Comparison of ENCODE assay signal across 19 mouse cellular contexts in the genomic region with DNA sequence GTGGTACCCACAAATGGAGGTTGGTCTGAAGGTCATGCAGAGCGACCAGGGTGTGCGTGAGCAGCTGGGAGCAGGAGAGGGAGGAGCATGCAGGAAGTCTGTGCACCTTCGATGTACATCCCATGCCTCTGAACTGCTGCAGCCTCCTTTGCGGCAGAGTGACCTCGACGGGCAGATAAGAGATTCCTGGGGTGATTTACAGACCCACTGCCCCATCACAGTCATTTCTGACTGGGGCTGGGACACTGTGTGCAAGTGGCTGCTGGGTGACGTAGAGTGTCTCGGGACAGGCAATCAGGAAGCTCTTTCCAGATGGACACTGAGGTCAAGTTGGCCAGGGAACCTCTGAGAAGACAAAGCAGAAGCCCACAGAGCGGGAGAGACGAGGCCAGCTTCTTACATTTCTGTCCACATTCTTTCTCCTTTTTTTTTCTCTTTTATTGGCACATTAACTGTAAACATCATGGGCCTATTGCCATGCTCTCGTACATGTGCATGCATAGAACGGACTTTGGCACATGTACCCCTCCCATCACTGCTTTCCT. TPM values are rescaled to one million over a fixed set of nuclear protein-coding genes. Genes with fewer than 3 reads are reported as not detected.
A peak's percentile ranks its signal among the peaks of the same experiment; 100 is the strongest.
DNase-seq lines count a peak whose midpoint lies in the region; ATAC-seq lines count a peak whose summit lies in the region.
"Had no signal": no experiment of that assay in that cellular context is flagged by ENCODE, and none has a peak within 500 bp of the region (broad histone marks: within the 10 kb centered on the region; RNA-seq: fewer than 3 reads in every experiment).

No protein-coding gene starts in this region.

- 74% methylated on average over 12 of the region's 12 CpGs for WGBS in heart, embryonic 10.5 days
- WGBS in lung, embryonic 16.5 days: 52% methylated on average over 12 of the region's 12 CpGs
- 88% methylated on average over 12 of the region's 12 CpGs for WGBS in midbrain, embryonic 13.5 days

- H3K9me3 ChIP-seq in heart, embryonic 10.5 days: no peaks in the 10 kb centered on the region
- H3K9me3 ChIP-seq in lung, embryonic 16.5 days (ENCODE audit: control insufficient read depth, low read length): no peaks in the 10 kb centered on the region
- H3K9me3 ChIP-seq in midbrain, embryonic 13.5 days: no peaks in the 10 kb centered on the region
- H3K9me3 ChIP-seq: embryonic facial prominence, embryonic 15.5 days; forebrain, embryonic 10.5 days; heart, embryonic 12.5 days; hindbrain, embryonic 15.5 days had no signal

- H3K4me3 ChIP-seq in heart, embryonic 10.5 days: no peak overlapping the region
- no peak overlapping the region for H3K4me3 ChIP-seq in lung, embryonic 16.5 days (ENCODE audit: low read length)
- H3K4me3 ChIP-seq in midbrain, embryonic 13.5 days (replicated peaks): no peak overlapping the region
- H3K4me3 ChIP-seq: embryonic facial prominence, embryonic 15.5 days; erythroblast, embryonic 14.5 days; forebrain, embryonic 10.5 days; gastrocnemius, adult 2 months; heart, embryonic 12.5 days; hindbrain, embryonic 15.5 days had no signal

- H3K36me3 ChIP-seq in heart, embryonic 10.5 days: no peaks in the 10 kb centered on the region
- H3K36me3 ChIP-seq in lung, embryonic 16.5 days (ENCODE audit: control insufficient read depth, insufficient read depth, low read length): no peaks in the 10 kb centered on the region
- no peaks in the 10 kb centered on the region for H3K36me3 ChIP-seq in midbrain, embryonic 13.5 days
- H3K36me3 ChIP-seq: embryonic facial prominence, embryonic 15.5 days; forebrain, embryonic 10.5 days; heart, embryonic 12.5 days; hindbrain, embryonic 15.5 days had no signal

- no peaks in the 10 kb centered on the region for H3K4me1 ChIP-seq in heart, embryonic 10.5 days
- H3K4me1 ChIP-seq in lung, embryonic 16.5 days (replicated peaks; ENCODE audit: control insufficient read depth, insufficient read depth, low read length): no peaks in the 10 kb centered on the region
- H3K4me1 ChIP-seq in midbrain, embryonic 13.5 days (replicated peaks): no peaks in the 10 kb centered on the region
- H3K4me1 ChIP-seq: embryonic facial prominence, embryonic 15.5 days; heart, embryonic 12.5 days; hindbrain, embryonic 15.5 days had no signal

- no peak overlapping the region for H3K27ac ChIP-seq in heart, embryonic 10.5 days
- no peak overlapping the region for H3K27ac ChIP-seq in lung, embryonic 16.5 days (ENCODE audit: low read length)
- no peak overlapping the region for H3K27ac ChIP-seq in midbrain, embryonic 13.5 days
- H3K27ac ChIP-seq: embryonic facial prominence, embryonic 15.5 days; forebrain, embryonic 10.5 days; gastrocnemius, adult 2 months; hindbrain, embryonic 15.5 days had no signal

- DNase-seq in heart, embryonic 10.5 days (ENCODE audit: low spot score): peak; percentile 69
- no peak for DNase-seq in heart, postnatal 4 days
- no peak for DNase-seq in lung, adult 18-20 months
- DNase-seq in adrenal gland, adult 8-10 months: peak; percentile 19
- DNase-seq in adrenal gland, postnatal 10 days: peak; percentile 33
- DNase-seq in embryo, embryonic 11 days: no peak
- DNase-seq: cerebellum, adult 2 months; cerebellum, postnatal 10 days; gastrocnemius, adult 2 months; gastrocnemius, postnatal 36 days; heart, adult 18-20 months had no signal

- H3K27me3 ChIP-seq in heart, embryonic 10.5 days (ENCODE audit: insufficient read depth, poor library complexity, severe bottlenecking): no peaks in the 10 kb centered on the region
- H3K27me3 ChIP-seq in lung, embryonic 16.5 days (ENCODE audit: control insufficient read depth, insufficient read depth, low read depth, low read length): no peaks in the 10 kb centered on the region
- H3K27me3 ChIP-seq in midbrain, embryonic 13.5 days: no peaks in the 10 kb centered on the region
- H3K27me3 ChIP-seq: embryonic facial prominence, embryonic 15.5 days; heart, embryonic 12.5 days; hindbrain, embryonic 15.5 days had no signal

- no peak overlapping the region for H3K4me2 ChIP-seq in lung, embryonic 16.5 days (ENCODE audit: low read depth, low read length)
- no peak overlapping the region for H3K4me2 ChIP-seq in midbrain, embryonic 13.5 days (replicated peaks)
- H3K4me2 ChIP-seq: embryonic facial prominence, embryonic 15.5 days; heart, embryonic 12.5 days; hindbrain, embryonic 15.5 days had no signal

- ATAC-seq in lung, embryonic 16.5 days (ENCODE audit: low read depth): peak; percentile 47
- ATAC-seq in midbrain, embryonic 13.5 days: no peak
- ATAC-seq: forebrain, embryonic 14.5 days had no signal

- H3K9ac ChIP-seq in lung, embryonic 16.5 days (ENCODE audit: low read length): no peak overlapping the region
- H3K9ac ChIP-seq in midbrain, embryonic 13.5 days (replicated peaks): no peak overlapping the region
- H3K9ac ChIP-seq: embryonic facial prominence, embryonic 15.5 days; heart, embryonic 12.5 days; hindbrain, embryonic 15.5 days had no signal

RNA-seq across cellular contexts. Expression of gene Kcnk13, which starts 59.6 kb away (rescaled TPM):
- 0.05 and 0.23 TPM in 2 replicates for polyA plus RNA-seq in heart, embryonic 10.5 days (2016; fragmentation: Nextera tagmentation; extraction: Ambion mirVana)
- under 1 TPM; 0.25 to 0.55 TPM for total RNA-seq in heart, postnatal 4 days (2021)
- 4.0 and 4.9 TPM in 2 replicates for polyA plus RNA-seq in lung, embryonic 16.5 days (2015; fragmentation: Nextera tagmentation; extraction: Ambion mirVana)
- 1 to 10 TPM; 1.0 to 1.3 (median 1.1) TPM for total RNA-seq in adrenal gland, adult 8-10 months (2022)
- 1 to 10 TPM in 1 of 2 experiments, under 1 TPM in 1; 0.78 to 1.3 TPM for total RNA-seq in adrenal gland, postnatal 10 days (2021)
- polyA plus RNA-seq in midbrain, embryonic 13.5 days (2015; fragmentation: Nextera tagmentation; extraction: Ambion mirVana): 0.27 and 0.46 TPM in 2 replicates
- polyA plus RNA-seq: erythroblast, embryonic 14.5 days had no signal

Comparison
In these comparisons a context has a peak if more than half of its experiments do, and no peak if none do; other contexts are left out.
1. DNase-seq: peak in heart, embryonic 10.5 days (single experiment), adrenal gland, adult 8-10 months (single experiment) and adrenal gland, postnatal 10 days (single experiment); none in heart, postnatal 4 days (single experiment), lung, adult 18-20 months (0 of 2) and embryo, embryonic 11 days (single experiment).